Mouse (Mus musculus) CH12F3 (cell line): ENCODE measurements around the gene Lamp1.

Experiments
- in situ Hi-C: fragments of 300-500 bp; cut with MboI; formaldehyde crosslinking; loops from 2 replicates; pipeline ENCODE4 v1.14.3; 2020; ENCODE audit warnings: low sequenced_read_pairs

The Lamp1 gene

GRCm38 (mm10) chr8:13162098-13162497 lies 3.1 kb downstream of the Lamp1 start:
- in situ Hi-C loops: no loop called here

GRCm38 (mm10) chr8:13163563-13163962 lies 4.6 kb downstream of the Lamp1 start:
- in situ Hi-C loops: no loop called here

GRCm38 (mm10) chr8:13164361-13164760 lies 5.4 kb downstream of the Lamp1 start:
- in situ Hi-C loops: no loop called here

- in situ Hi-C loops: no loop called here
These were observed 11.5 kb downstream of the Lamp1 start for GRCm38 (mm10) chr8:13170510-13170909.

GRCm38 (mm10) chr8:13174305-13174704 lies 15.3 kb downstream of the Lamp1 start:
- in situ Hi-C loops: no loop called here

- in situ Hi-C loops: no loop called here
These were observed 15.8 kb downstream of the Lamp1 start for GRCm38 (mm10) chr8:13174811-13175210.

GRCm38 (mm10) chr8:13175650-13176049 lies 16.7 kb downstream of the Lamp1 start:
- in situ Hi-C loops: no loop called here

GRCm38 (mm10) chr8:13177173-13177852 lies 18.4 kb downstream of the Lamp1 start:
- in situ Hi-C loops: no loop called here

GRCm38 (mm10) chr8:13178137-13178536 lies 19.2 kb downstream of the Lamp1 start:
- in situ Hi-C loops: no loop called here

GRCm38 (mm10) chr8:13179482-13179881 lies 20.5 kb downstream of the Lamp1 start:
- in situ Hi-C loops: no loop called here

- in situ Hi-C loops: no loop called here
These were observed 21.0 kb downstream of the Lamp1 start for GRCm38 (mm10) chr8:13179948-13180347.

GRCm38 (mm10) chr8:13180408-13180807 lies 21.4 kb downstream of the Lamp1 start:
- in situ Hi-C loops: no loop called here

- in situ Hi-C loops: no loop called here
These were observed 22.1 kb downstream of the Lamp1 start for GRCm38 (mm10) chr8:13180911-13181690.

GRCm38 (mm10) chr8:13181691-13181976 lies 22.7 kb downstream of the Lamp1 start:
- in situ Hi-C loops: no loop called here

GRCm38 (mm10) chr8:13186819-13187218 lies 27.9 kb downstream of the Lamp1 start:
- in situ Hi-C loops: no loop called here

GRCm38 (mm10) chr8:13187229-13187628 lies 28.3 kb downstream of the Lamp1 start:
- in situ Hi-C loops: no loop called here

GRCm38 (mm10) chr8:13187638-13188037 lies 28.7 kb downstream of the Lamp1 start:
- in situ Hi-C loops: no loop called here

GRCm38 (mm10) chr8:13188052-13188555 lies 29.1 kb downstream of the Lamp1 start:
- in situ Hi-C loops: no loop called here

GRCm38 (mm10) chr8:13188857-13189256 lies 29.9 kb downstream of the Lamp1 start:
- in situ Hi-C loops: no loop called here

GRCm38 (mm10) chr8:13190235-13190634 lies 31.3 kb downstream of the Lamp1 start:
- in situ Hi-C loops: no loop called here

- in situ Hi-C loops: no loop called here
These were observed 35.9 kb downstream of the Lamp1 start for GRCm38 (mm10) chr8:13194818-13195217.

- in situ Hi-C loops: no loop called here
These were observed 38.5 kb downstream of the Lamp1 start for GRCm38 (mm10) chr8:13197493-13197892.
